Mouse (Mus musculus) bone marrow, adult 2 months (tissue): Measurements from ENCODE around the gene Mpped2. TPM values are rescaled to one million over a fixed set of nuclear protein-coding genes. Genes with fewer than 3 reads are reported as not detected.

Source experiments
- H3K27ac ChIP-seq: fragments of 200-500 bp; 2 replicates; pipeline ENCODE4 v1.5.1; 2012; ENCODE audit warnings: low read depth, mild to moderate bottlenecking, control low read depth, inconsistent platforms, low read length; ENCODE audit not compliant: control insufficient read depth, poor library complexity, insufficient read depth
- H3K4me1 ChIP-seq: fragments of 200-500 bp; 2 replicates; pipeline ENCODE4 v1.6.1; 2011; ENCODE audit warnings: low read length; ENCODE audit not compliant: control insufficient read depth, insufficient read depth
- H3K4me3 ChIP-seq: fragments of 200-500 bp; replicated peaks from 2 replicates; pipeline ENCODE3; 2011; ENCODE audit warnings: mild to moderate bottlenecking, low read depth, low read length, control low read depth; ENCODE audit not compliant: control insufficient read depth
- CTCF ChIP-seq: fragments of 200-500 bp; IDR thresholded peaks from 2 replicates; pipeline ENCODE4 v1.5.1; 2011; ENCODE audit warnings: low read length, control low read depth; ENCODE audit not compliant: control insufficient read depth, insufficient read depth
- POLR2A ChIP-seq: fragments of 200-500 bp; IDR thresholded peaks from 2 replicates; pipeline ENCODE4 v1.6.1; 2011; ENCODE audit warnings: low read depth, mild to moderate bottlenecking, control low read depth, low read length, borderline replicate concordance; ENCODE audit not compliant: control insufficient read depth
- WGBS: fragments of 180-500 bp; shearing (Covaris S2); methylation state at CpG from one replicate; pipeline ENCODE4 v1.1.7; 2018; 5-methylcytosine and 5-hydroxymethylcytosine counted together
- polyA plus RNA-seq: library from polyadenylated mRNA; stranded (reverse); fragments of >200 nt; gene quantifications from 2 replicates; pipeline ENCODE4 v1.2.4, GENCODE M21; 2011; ENCODE audit warnings: low replicate concordance; ENCODE audit not compliant: missing spikeins, insufficient read depth, insufficient read length

Mpped2 gene
- polyA plus RNA-seq, 1 experiment: 0.52 TPM

DNA sequence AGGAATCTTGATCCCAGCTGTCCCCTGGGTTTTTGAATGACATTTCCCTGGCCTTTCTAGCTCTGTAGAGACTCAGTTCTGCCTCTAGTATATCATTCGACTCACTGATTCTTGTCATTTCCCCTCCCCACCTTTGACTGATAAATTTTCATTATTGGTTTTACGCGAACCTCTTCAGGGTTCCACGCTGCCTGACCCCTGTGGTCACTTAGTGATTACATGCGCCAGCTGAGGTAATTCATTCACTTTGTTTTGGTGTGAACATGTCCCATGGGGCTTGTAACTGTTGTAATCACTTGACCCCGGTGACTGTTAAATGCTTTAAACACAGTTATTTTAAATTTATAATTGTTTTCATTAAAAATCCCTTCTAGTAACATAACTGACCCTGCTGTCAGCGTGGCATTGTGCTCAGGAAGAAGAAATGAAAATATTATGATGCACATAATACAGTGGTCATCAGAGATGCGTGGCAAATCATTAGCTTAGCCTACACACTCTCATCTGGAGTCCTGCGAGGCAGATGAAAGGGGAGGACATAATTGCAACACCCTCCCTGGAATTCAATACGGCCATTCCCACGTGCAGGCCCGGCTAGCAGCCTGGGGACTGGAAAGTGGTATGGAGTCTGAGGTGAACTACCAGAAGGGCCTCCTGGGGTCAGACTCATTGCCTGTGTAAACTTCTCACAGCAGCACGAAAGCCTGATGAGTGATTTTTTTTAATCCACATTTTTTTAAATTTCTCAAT lies 63.5 kb downstream of the Mpped2 start:
- TF ChIP-seq POLR2A (no peak), CTCF (no peak)
- H3K27ac ChIP-seq: no peak overlapping the region
- H3K4me3 ChIP-seq: no peak overlapping the region
- WGBS: 83% methylated on average over 13 of the region's 13 CpGs
- no peaks in the 10 kb centered on the region for H3K4me1 ChIP-seq

DNA sequence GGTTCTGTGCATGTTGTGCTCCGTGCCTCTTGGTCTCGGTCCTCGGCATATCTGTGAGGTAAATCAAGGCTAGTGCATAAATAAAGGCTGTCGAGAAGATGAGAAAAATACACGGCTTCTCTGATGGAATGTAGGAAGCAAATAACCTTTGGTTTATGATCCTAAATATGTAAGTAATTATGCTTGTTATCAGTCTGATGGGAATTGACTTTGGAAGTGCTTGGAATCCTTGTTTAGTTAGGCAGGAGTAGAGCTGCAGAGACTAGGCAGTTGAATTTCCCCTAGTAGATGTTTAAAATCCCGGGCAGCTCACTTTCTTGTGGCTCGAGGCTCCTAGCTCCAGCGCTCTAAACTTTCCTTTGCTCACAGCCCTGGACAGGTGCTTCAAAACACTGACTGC lies 69.9 kb downstream of the Mpped2 start:
- TF ChIP-seq POLR2A (no peak), CTCF (no peak)
- 83% methylated on average over 8 of the region's 8 CpGs for WGBS

DNA sequence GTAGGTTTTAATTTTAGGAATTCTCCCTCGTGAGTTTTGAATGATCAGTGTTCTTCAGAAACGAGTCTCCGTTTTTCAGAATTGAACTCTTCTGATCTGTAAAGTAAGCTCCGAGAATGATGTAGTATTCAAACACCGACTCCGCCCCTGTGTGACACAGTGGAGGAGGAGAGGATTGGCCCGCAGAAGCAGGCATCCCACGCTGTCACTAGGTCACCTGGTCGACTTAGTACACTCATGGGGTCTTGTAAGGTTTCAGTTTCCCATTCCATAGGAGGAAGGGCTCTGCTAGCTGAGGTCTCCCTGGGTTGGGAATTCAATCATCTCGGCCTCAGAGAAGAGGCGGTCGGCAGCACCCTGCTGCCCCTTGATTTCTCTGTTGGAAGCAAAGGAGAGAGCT lies 76.2 kb downstream of the Mpped2 start:
- no peak overlapping the region for H3K4me3 ChIP-seq
- no peaks in the 10 kb centered on the region for H3K4me1 ChIP-seq
- no peak overlapping the region for H3K27ac ChIP-seq
- 85% methylated on average over 12 of the region's 12 CpGs for WGBS
- TF ChIP-seq POLR2A: no peak
- no peak for TF ChIP-seq CTCF

More for the DNA sequence above, 69.9 kb downstream of the Mpped2 start:
- Histone ChIP-seq H3K4me3 (no peak overlapping the region), H3K27ac (no peak overlapping the region), H3K4me1 (no peaks in the 10 kb centered on the region)

DNA sequence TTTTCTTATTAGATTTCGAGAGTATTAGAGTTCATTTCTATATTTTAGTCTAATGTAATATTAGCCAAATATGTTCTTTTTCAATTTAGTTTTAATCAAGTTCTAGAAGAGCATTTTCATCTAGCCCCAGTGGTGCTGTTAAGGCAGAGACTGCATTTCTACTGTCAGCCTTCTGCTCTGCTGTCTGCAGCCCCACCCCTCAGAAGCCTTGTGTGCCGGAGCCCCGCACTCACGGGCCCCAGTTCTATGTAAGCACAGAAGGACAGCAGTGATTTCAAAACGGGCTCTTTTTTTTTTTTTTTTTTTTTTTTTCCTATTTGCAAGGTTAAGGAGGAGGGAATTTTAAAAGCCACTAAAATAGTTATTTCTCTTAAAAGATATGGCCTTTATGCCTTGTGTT lies 79.6 kb downstream of the Mpped2 start:
- Histone ChIP-seq H3K27ac (no peak overlapping the region), H3K4me3 (no peak overlapping the region), H3K4me1 (no peaks in the 10 kb centered on the region)
- WGBS: 78% methylated on average over 5 of the region's 5 CpGs
- TF ChIP-seq CTCF (no peak), POLR2A (no peak)

DNA sequence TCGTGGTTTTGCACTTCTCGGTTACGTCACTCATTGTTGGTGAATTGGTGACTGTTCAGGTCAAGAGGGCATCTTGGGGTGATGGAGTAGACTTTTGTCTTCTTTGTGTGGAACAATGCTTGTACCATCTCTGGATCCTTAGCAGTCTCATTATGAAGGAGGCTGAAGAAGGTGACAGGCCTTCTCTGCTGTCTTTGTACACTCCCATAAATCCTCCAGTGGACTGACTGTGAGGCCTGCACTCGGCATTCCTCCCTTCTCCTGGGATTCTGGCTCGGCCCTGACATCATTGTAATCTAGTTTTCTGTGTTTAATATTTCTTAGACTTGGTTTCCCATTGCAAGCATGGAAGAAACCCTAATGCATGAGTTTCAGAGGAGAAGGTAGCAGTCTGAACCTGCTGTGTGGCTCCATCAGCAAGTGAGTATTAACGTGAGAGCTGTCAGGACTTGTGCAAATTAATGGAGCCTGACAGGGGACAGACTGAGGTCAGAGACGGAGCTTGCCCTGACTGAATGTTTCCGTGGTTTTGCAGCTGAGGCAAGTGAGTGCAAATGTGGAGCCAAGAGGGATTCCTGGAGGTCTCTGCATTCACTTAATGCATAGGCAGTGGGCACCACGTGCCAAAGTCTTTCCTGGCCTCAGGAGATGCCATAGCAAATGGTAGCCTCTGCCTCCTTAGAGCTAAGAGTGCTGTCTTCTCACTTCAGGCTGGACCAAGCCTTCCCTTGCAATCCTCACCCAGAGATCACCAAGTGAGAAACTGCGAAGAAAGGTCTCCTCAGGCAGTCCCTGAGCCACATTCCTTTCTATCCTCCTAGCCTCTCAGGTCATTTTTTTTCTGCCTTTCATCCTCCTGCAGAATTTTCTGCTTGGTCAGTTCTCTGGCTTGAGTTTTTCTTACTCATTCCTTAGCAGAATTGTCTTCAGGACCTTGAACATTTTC lies 81.5 kb downstream of the Mpped2 start:
- H3K4me1 ChIP-seq: no peaks in the 10 kb centered on the region
- H3K27ac ChIP-seq: no peak overlapping the region
- no peak for TF ChIP-seq CTCF
- no peak for TF ChIP-seq POLR2A
- H3K4me3 ChIP-seq: no peak overlapping the region
- WGBS: 73% methylated on average over 10 of the region's 10 CpGs

DNA sequence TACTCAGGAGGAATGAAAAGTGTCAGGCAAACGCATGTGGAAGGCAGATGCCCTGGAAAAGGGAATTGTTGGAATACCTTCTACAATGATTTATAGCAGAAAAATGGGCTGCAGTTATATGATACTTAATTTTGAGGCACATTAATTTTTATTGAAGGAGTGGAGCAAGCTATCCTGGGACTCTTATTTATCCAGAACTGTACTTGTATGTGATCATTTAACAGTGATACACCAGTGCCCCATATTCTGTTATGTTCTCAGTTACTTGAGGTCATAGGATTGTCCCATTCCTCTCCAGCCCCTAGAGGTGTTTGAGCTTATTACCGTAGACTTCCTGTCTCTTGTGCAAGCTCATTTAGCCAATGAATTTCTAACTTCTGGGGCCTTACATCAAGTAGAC lies 82.9 kb downstream of the Mpped2 start:
- no peaks in the 10 kb centered on the region for H3K4me1 ChIP-seq
- H3K4me3 ChIP-seq: no peak overlapping the region
- WGBS: 80% methylated on average over 2 of the region's 2 CpGs
- no peak overlapping the region for H3K27ac ChIP-seq
- TF ChIP-seq POLR2A (no peak), CTCF (no peak)

DNA sequence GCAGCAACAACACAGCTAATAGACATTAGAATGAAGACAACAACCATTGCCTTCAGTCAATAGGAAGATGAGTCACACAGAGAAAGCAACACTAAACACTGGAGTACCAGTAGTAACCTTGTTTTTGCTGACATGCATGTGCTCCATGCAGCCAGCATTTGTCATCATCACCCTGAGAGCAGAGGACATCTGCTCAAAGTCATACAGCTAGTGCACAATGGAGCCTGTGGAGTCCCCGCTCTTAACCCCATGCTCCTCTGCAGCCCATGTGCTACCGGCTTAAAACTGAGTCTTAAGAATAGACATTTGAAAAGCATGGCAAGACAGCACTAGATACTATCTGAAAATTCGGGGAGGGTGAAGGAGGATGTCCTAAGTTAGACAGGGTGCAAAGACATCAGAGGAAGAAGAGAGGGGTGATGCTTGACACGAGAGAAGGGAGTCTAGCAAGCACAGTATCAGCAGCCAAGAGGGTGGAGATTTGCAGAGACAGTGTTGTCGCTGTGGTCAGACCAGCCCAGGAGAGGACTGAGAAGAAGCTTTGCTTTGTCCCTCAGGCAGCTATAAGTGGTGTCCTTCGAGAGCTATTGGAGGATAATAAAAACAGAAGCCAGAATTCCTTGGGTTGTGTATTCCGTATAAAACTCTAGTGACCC lies 85.9 kb downstream of the Mpped2 start:
- H3K27ac ChIP-seq: no peak overlapping the region
- TF ChIP-seq POLR2A (no peak), CTCF (no peak)
- H3K4me3 ChIP-seq: no peak overlapping the region
- H3K4me1 ChIP-seq: no peaks in the 10 kb centered on the region
- 81% methylated on average over 7 of the region's 7 CpGs for WGBS
